Mouse (Mus musculus) G1E (cell line): ENCODE measurements around the gene Spaca4.

Experiments
- CTCF ChIP-seq: IDR thresholded peaks from 2 replicates; pipeline ENCODE4 v1.5.1; 2012; ENCODE audit warnings: low read depth, low read length, inconsistent platforms, mixed read lengths
- GATA1 ChIP-seq: IDR thresholded peaks from 2 replicates; pipeline ENCODE4 v1.6.1; 2012; ENCODE audit warnings: borderline replicate concordance, low read length, inconsistent platforms, mixed read lengths
- TAL1 ChIP-seq: conservative IDR thresholded peaks from 2 replicates; pipeline ENCODE4 v1.6.1; 2012; ENCODE audit warnings: low read depth, low read length, inconsistent platforms, mixed read lengths

- TF ChIP-seq CTCF (no peak), TAL1 (no peak), GATA1 (no peak)
Measured at GRCm38 (mm10) chr7:45683396-45684050, 42.1 kb downstream of the Spaca4 start, which contains the start of gene Ntn5.
